Mouse (Mus musculus) cerebral cortex, adult 2 months (tissue): ENCODE data around the gene Tbx20.

Experiments used
- WGBS: fragments of 180-500 bp; shearing (Covaris S2); methylation state at CpG from one replicate; pipeline ENCODE4 v1.1.7; 2018; 5-methylcytosine and 5-hydroxymethylcytosine counted together

Tbx20 gene

DNA sequence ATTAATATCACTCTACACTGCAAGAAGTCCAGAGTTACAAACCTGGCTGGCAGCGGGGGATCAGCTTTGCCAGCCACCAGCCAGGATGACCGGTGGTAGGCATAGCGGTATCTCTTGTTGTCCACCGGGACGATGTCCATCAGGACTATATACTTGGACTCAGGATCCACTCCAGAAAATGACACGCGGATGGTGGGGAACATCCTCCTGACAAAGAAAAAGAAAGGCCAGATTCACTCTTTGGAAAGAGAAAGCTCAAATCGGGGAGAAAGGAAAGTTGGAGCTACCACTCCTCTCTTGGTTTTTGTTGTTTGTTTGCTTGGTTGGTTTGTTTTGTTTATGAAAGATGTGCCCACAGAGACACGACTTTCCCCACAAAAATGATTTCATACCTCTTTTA lies 4.5 kb downstream of the Tbx20 start:
- WGBS, result 8% methylated on average over 9 of the region's 9 CpGs

- 54% methylated on average over 3 of the region's 3 CpGs for WGBS
Observed at GRCm38 (mm10) chr9:24767056-24767455, 7.0 kb downstream of the Tbx20 start.

GRCm38 (mm10) chr9:24765572-24765971 lies 8.5 kb downstream of the Tbx20 start:
- WGBS, result 73% methylated on average over 4 of the region's 4 CpGs

DNA sequence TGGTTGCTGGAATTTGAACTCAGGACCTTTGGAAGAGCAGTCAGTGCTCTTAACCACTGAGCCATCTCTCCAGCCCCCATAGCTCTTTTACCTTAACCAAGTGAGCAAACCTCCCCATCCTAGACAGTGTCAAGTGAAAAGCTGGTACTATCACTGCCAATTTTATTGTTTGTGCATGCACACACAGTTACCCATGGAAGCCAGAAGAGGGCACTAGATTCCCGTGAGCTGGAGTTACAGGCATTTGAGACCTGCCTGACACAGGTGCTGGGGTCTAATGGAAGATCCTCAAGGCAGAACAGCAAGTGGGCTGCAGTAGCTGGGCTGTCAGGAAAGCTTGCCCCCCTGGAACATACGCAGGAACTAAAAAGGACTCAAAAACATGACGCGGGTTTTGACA lies 13.6 kb downstream of the Tbx20 start:
- 44% methylated on average over 4 of the region's 4 CpGs for WGBS

DNA sequence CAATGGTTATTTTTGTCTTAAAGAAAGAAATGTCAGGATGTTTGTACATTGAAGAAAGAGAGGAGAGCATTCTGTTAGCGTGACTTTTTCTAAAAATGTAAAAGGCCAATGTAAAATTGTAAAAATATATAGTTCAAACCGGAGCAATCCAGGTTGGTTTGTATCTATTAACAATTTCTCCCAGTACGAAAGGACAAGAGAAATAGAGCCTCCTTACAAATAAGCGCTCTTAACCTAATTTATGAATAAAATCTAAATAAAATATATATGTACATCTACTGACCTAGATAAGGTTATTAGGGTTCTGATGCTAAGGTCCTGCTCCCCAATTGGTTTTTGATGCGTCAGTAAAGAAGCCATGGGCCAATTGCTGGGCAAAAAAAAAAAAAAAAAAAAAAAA lies 29.1 kb downstream of the Tbx20 start:
- 91% methylated on average over 5 of the region's 5 CpGs for WGBS

DNA sequence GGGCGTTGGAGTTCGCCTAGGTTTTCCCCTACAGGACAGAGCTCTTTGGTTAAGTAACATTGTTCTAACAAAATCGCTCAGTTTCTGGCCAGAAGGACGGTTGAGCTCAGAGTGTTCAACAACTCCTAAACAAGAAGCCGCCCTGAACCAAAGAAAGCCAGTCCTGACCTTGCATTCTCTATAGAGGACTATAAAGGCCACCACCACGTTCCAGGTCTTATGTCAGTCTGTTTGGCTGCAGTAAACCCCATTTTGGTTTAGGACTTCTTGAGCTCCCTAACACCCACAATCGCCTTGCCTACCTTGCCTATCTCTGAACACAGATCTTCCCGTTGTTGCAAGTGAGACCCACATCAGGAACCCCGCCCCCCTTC lies 77.7 kb downstream of the Tbx20 start:
- 17% methylated on average over 9 of the region's 9 CpGs for WGBS

- 2% methylated on average over 45 of the region's 45 CpGs for WGBS
Observed at GRCm38 (mm10) chr9:24695700-24696404, 78.3 kb downstream of the Tbx20 start, which contains the start of gene Dpy19l2. Dpy19l2 (minus strand) TSS chr9:24696293.
